Mouse (Mus musculus) forebrain, embryonic 11.5 days (tissue): ENCODE measurements around the gene Hapln3. TPM values are rescaled to one million over a fixed set of nuclear protein-coding genes. Genes with fewer than 3 reads are reported as not detected.

Experiments
- ATAC-seq: fragments of 200-750 bp; cut with Nextera tagmentation; replicated peaks from 2 replicates; pipeline ENCODE4 v1.8.0; 2017; ENCODE audit warnings: moderate TSS enrichment; ENCODE audit not compliant: low FRiP score
- DNase-seq: peaks from one replicate; pipeline ENCODE4 v3.0.0-alpha.2; 2017; ENCODE audit warnings: low spot score
- H3K27ac ChIP-seq: fragments of 300-500 bp; sonication (generic); 2 replicates; pipeline ENCODE4 v1.5.1; 2014; ENCODE audit warnings: low read depth, low read length
- H3K27me3 ChIP-seq: fragments of 300-500 bp; sonication (generic); 2 replicates; pipeline ENCODE4 v1.6.1; 2014; ENCODE audit warnings: mild to moderate bottlenecking, low read length, mixed read lengths; ENCODE audit not compliant: control insufficient read depth, insufficient read depth
- H3K36me3 ChIP-seq: fragments of 300-500 bp; sonication (generic); 2 replicates; pipeline ENCODE4 v1.6.1; 2014; ENCODE audit warnings: mild to moderate bottlenecking, low read length, moderate library complexity, mixed read lengths; ENCODE audit not compliant: control insufficient read depth, insufficient read depth
- H3K4me1 ChIP-seq: fragments of 300-500 bp; sonication (generic); replicated peaks from 2 replicates; pipeline ENCODE4 v1.6.1; 2014; ENCODE audit warnings: low read length, mixed read lengths; ENCODE audit not compliant: control insufficient read depth, insufficient read depth
- H3K4me2 ChIP-seq: fragments of 300-500 bp; sonication (generic); 2 replicates; pipeline ENCODE4 v1.6.1; 2014; ENCODE audit warnings: low read depth, mild to moderate bottlenecking, low read length, moderate library complexity, mixed read lengths; ENCODE audit not compliant: severe bottlenecking
- H3K4me3 ChIP-seq: fragments of 300-500 bp; sonication (generic); 2 replicates; pipeline ENCODE4 v1.5.1; 2014; ENCODE audit warnings: low read depth, low read length
- H3K9ac ChIP-seq: fragments of 300-500 bp; sonication (generic); 2 replicates; pipeline ENCODE4 v1.6.1; 2014; ENCODE audit warnings: low read length
- H3K9me3 ChIP-seq: fragments of 300-500 bp; sonication (generic); 2 replicates; pipeline ENCODE4 v1.6.1; 2016; ENCODE audit warnings: low read length, mixed read lengths; ENCODE audit not compliant: control insufficient read depth
- WGBS: fragments of 180-500 bp; shearing (Covaris S2); extraction: QIAGEN DNeasy Blood & Tissue Kit; methylation state at CpG from one replicate; pipeline ENCODE4 v1.1.7; 2014; 5-methylcytosine and 5-hydroxymethylcytosine counted together
- polyA plus RNA-seq: library from polyadenylated mRNA; unstranded; fragments of >200 nt; fragmentation: Nextera tagmentation; extraction: Ambion mirVana; gene quantifications from 2 replicates; pipeline ENCODE4 v1.2.1, GENCODE M21; 2014

The Hapln3 gene
- 1.5 and 2.8 TPM in 2 replicates for polyA plus RNA-seq

- DNase-seq (peak; percentile 73), ATAC-seq (peak; percentile 55; the same call in 1 of the 2 replicates)
- Histone ChIP-seq H3K27me3 (no peaks in the 10 kb centered on the region), H3K4me2 (peak within 1 kb of the TSS; percentile 31), H3K9me3 (no peaks in the 10 kb centered on the region), H3K27ac (no peak within 1 kb of the TSS), H3K4me3 (peak within 1 kb of the TSS; percentile 13), H3K4me1 (0 out of 2 replicates have a peak, but pooled peaks cover 2% of the 10 kb centered on the region), H3K9ac (no peak within 1 kb of the TSS; the same call in 1 of the 2 replicates), H3K36me3 (no peaks in the 10 kb centered on the region; the same call in 1 of the 2 replicates)
- WGBS, result 3% methylated on average over 19 of the region's 19 CpGs
These were observed at the start of gene Hapln3 for GRCm38 (mm10) chr7:79130843-79131444. Gene Hapln3 (minus strand): TSS chr7:79131018.

GRCm38 (mm10) chr7:79173800-79174199, 43.0 kb upstream of the Hapln3 start:
- H3K36me3 ChIP-seq, result no peaks in the 10 kb centered on the region
- DNase-seq, result no peak
- 84% methylated on average over 3 of the region's 3 CpGs for WGBS
- H3K27me3 ChIP-seq, result no peaks in the 10 kb centered on the region
- no peak overlapping the region for H3K9ac ChIP-seq
- H3K27ac ChIP-seq, result no peak overlapping the region
- ATAC-seq, result no peak
- H3K4me2 ChIP-seq, result no peak overlapping the region
- H3K9me3 ChIP-seq, result no peaks in the 10 kb centered on the region
- no peaks in the 10 kb centered on the region for H3K4me1 ChIP-seq
- H3K4me3 ChIP-seq, result no peak overlapping the region

GRCm38 (mm10) chr7:79171782-79172181, 41.0 kb upstream of the Hapln3 start:
- WGBS, result 96% methylated on average over 1 of the region's 1 CpGs
- Histone ChIP-seq H3K4me2 (no peak overlapping the region), H3K4me3 (no peak overlapping the region), H3K9me3 (no peaks in the 10 kb centered on the region), H3K9ac (no peak overlapping the region), H3K36me3 (no peaks in the 10 kb centered on the region), H3K4me1 (no peaks in the 10 kb centered on the region), H3K27ac (no peak overlapping the region), H3K27me3 (no peaks in the 10 kb centered on the region)
- no peak for DNase-seq
- no peak for ATAC-seq

- no peak overlapping the region for H3K4me3 ChIP-seq
- H3K9ac ChIP-seq, result no peak overlapping the region
- DNase-seq (no peak), ATAC-seq (no peak)
- no peak overlapping the region for H3K27ac ChIP-seq
- H3K9me3 ChIP-seq, result no peaks in the 10 kb centered on the region
- H3K27me3 ChIP-seq, result no peaks in the 10 kb centered on the region
- 61% methylated on average over 14 of the region's 14 CpGs for WGBS
- H3K4me1 ChIP-seq, result no peaks in the 10 kb centered on the region
- no peaks in the 10 kb centered on the region for H3K36me3 ChIP-seq
- no peak overlapping the region for H3K4me2 ChIP-seq
These were observed 36.3 kb upstream of the Hapln3 start for GRCm38 (mm10) chr7:79167006-79167562.

- H3K9ac ChIP-seq, result no peak overlapping the region
- WGBS, result 70% methylated on average over 1 of the region's 1 CpGs
- no peaks in the 10 kb centered on the region for H3K9me3 ChIP-seq
These were observed 28.6 kb upstream of the Hapln3 start for GRCm38 (mm10) chr7:79159406-79159805.

GRCm38 (mm10) chr7:79149522-79149921, 18.7 kb upstream of the Hapln3 start:
- no peak overlapping the region for H3K4me3 ChIP-seq

More at GRCm38 (mm10) chr7:79159406-79159805, 28.6 kb upstream of the Hapln3 start:
- no peak overlapping the region for H3K27ac ChIP-seq
- ATAC-seq (no peak), DNase-seq (no peak)
- no peaks in the 10 kb centered on the region for H3K27me3 ChIP-seq
- no peak overlapping the region for H3K4me2 ChIP-seq
- no peaks in the 10 kb centered on the region for H3K36me3 ChIP-seq
- H3K4me3 ChIP-seq, result no peak overlapping the region
- H3K4me1 ChIP-seq, result no peaks in the 10 kb centered on the region

GRCm38 (mm10) chr7:79148711-79149266, 18.0 kb upstream of the Hapln3 start, which contains the start of gene Mfge8:
Gene Mfge8 (minus strand): TSS chr7:79149060.
- Histone ChIP-seq H3K4me1 (peaks cover 6% of the 10 kb centered on the region; the same call in 1 of the 2 replicates), H3K27ac (no peak within 1 kb of the TSS), H3K9ac (peak within 1 kb of the TSS; percentile 71), H3K4me2 (peak within 1 kb of the TSS; percentile 83), H3K27me3 (no peaks in the 10 kb centered on the region), H3K9me3 (no peaks in the 10 kb centered on the region), H3K36me3 (no peaks in the 10 kb centered on the region), H3K4me3 (peak within 1 kb of the TSS; percentile 60)
- DNase-seq, result peak; percentile 95
- ATAC-seq, result peak; percentile 95
- under 1% methylated on average over 39 of the region's 39 CpGs for WGBS

More at GRCm38 (mm10) chr7:79149522-79149921, 18.7 kb upstream of the Hapln3 start:
- no peak overlapping the region for H3K27ac ChIP-seq
- ATAC-seq, result no peak
- H3K9ac ChIP-seq, result no peak overlapping the region
- no peaks in the 10 kb centered on the region for H3K36me3 ChIP-seq
- DNase-seq, result no peak
- 82% methylated on average over 6 of the region's 6 CpGs for WGBS
- H3K4me1 ChIP-seq, result peaks cover 6% of the 10 kb centered on the region; the same call in 1 of the 2 replicates
- no peaks in the 10 kb centered on the region for H3K9me3 ChIP-seq
- no peak overlapping the region for H3K4me2 ChIP-seq
- no peaks in the 10 kb centered on the region for H3K27me3 ChIP-seq

- Histone ChIP-seq H3K9me3 (no peaks in the 10 kb centered on the region), H3K27ac (no peak overlapping the region), H3K36me3 (no peaks in the 10 kb centered on the region), H3K4me3 (peak overlapping the region; percentile 60), H3K9ac (peak overlapping the region; percentile 71), H3K4me1 (peaks cover 6% of the 10 kb centered on the region; the same call in 1 of the 2 replicates), H3K27me3 (no peaks in the 10 kb centered on the region), H3K4me2 (peak overlapping the region; percentile 83)
- DNase-seq (no peak), ATAC-seq (peak; percentile 4)
- WGBS, result 2% methylated on average over 20 of the region's 20 CpGs
These were observed 17.3 kb upstream of the Hapln3 start for GRCm38 (mm10) chr7:79147931-79148653.
